Mouse (Mus musculus) liver, embryonic 13.5 days (tissue): ENCODE data around the gene Catip. TPM values are rescaled to one million over a fixed set of nuclear protein-coding genes. Genes with fewer than 3 reads are reported as not detected.

Source experiments
- ATAC-seq: fragments of 200-750 bp; cut with Nextera tagmentation; 2 replicates; pipeline ENCODE4 v1.8.0; 2017; ENCODE audit warnings: low read depth, mild to moderate bottlenecking, moderate number of reproducible peaks, moderate library complexity
- DNase-seq: peaks from one replicate; pipeline ENCODE4 v3.0.0; 2022
- H3K27ac ChIP-seq: fragments of 300-500 bp; sonication (generic); 2 replicates; pipeline ENCODE4 v1.5.1; 2015; ENCODE audit warnings: moderate library complexity, mild to moderate bottlenecking, inconsistent platforms
- H3K27me3 ChIP-seq: fragments of 300-500 bp; sonication (generic); 2 replicates; pipeline ENCODE4 v1.6.1; 2015; ENCODE audit warnings: mild to moderate bottlenecking, inconsistent platforms
- H3K36me3 ChIP-seq: fragments of 300-500 bp; sonication (generic); 2 replicates; pipeline ENCODE4 v1.6.1; 2015; ENCODE audit warnings: mild to moderate bottlenecking, inconsistent platforms
- H3K4me1 ChIP-seq: fragments of 300-500 bp; sonication (generic); replicated peaks from 2 replicates; pipeline ENCODE4 v1.6.1; 2015; ENCODE audit warnings: inconsistent platforms
- H3K4me2 ChIP-seq: fragments of 300-500 bp; sonication (generic); 2 replicates; pipeline ENCODE4 v1.6.1; 2015; ENCODE audit warnings: inconsistent platforms, mild to moderate bottlenecking, moderate library complexity
- H3K4me3 ChIP-seq: fragments of 300-500 bp; sonication (generic); replicated peaks from 2 replicates; pipeline ENCODE4 v1.5.1; 2015; ENCODE audit warnings: mild to moderate bottlenecking, inconsistent platforms
- H3K9ac ChIP-seq: fragments of 300-500 bp; sonication (generic); 2 replicates; pipeline ENCODE4 v1.6.1; 2015; ENCODE audit warnings: mild to moderate bottlenecking, inconsistent platforms
- H3K9me3 ChIP-seq: fragments of 300-500 bp; sonication (generic); replicated peaks from 2 replicates; pipeline ENCODE4 v1.6.1; 2016; ENCODE audit warnings: inconsistent platforms
- WGBS: fragments of 180-500 bp; shearing (Covaris S2); methylation state at CpG from one replicate; pipeline ENCODE4 v1.1.7; 2015; ENCODE audit not compliant: insufficient replicate concordance; 5-methylcytosine and 5-hydroxymethylcytosine counted together
- microRNA counts: library from miRNA; unstranded; fragments of <30 nt; microRNA quantifications from one replicate; lab custom pipeline; 2016
- microRNA-seq: library from miRNA; unstranded; fragments of <30 nt; microRNA quantifications from one replicate; pipeline ENCODE4, GENCODE M21; 2016
- polyA plus RNA-seq: library from polyadenylated mRNA; unstranded; fragments of >200 nt; fragmentation: Nextera tagmentation; extraction: Ambion mirVana; gene quantifications from 2 replicates; pipeline ENCODE4 v1.2.1, GENCODE M21; 2015

Catip gene
- polyA plus RNA-seq, 1 experiment from 2014 or later: 0.13 TPM

- Histone ChIP-seq H3K36me3 (no peaks in the 10 kb centered on the region), H3K27ac (no peak within 1 kb of the TSS), H3K9me3 (no peaks in the 10 kb centered on the region), H3K27me3 (0 out of 2 replicates have a peak, but pooled peaks cover 3% of the 10 kb centered on the region), H3K9ac (0 out of 2 replicates have a peak within 1 kb of the TSS, but pooled peaks have one; percentile 15), H3K4me2 (no peak within 1 kb of the TSS), H3K4me1 (peaks cover 14% of the 10 kb centered on the region), H3K4me3 (no peak within 1 kb of the TSS)
- no peak; the same call in 1 of the 2 replicates for ATAC-seq
- 48% methylated on average over 15 of the region's 15 CpGs for WGBS
- no peak for DNase-seq
These were observed 46.9 kb downstream of the Catip start, which contains the start of gene Vil1 for GRCm38 (mm10) chr1:74408589-74409504. Gene Vil1, plus strand, starts transcription at chr1:74409376.

- DNase-seq (no peak), ATAC-seq (no peak)
- Histone ChIP-seq H3K4me1 (peaks cover 26% of the 10 kb centered on the region), H3K27ac (no peak overlapping the region), H3K36me3 (no peaks in the 10 kb centered on the region), H3K27me3 (0 out of 2 replicates have a peak, but pooled peaks cover 3% of the 10 kb centered on the region), H3K4me2 (no peak overlapping the region), H3K9ac (no peak overlapping the region), H3K9me3 (peaks cover 10% of the 10 kb centered on the region; the same call in 1 of the 2 replicates), H3K4me3 (no peak overlapping the region)
- 30% methylated on average over 2 of the region's 2 CpGs for WGBS
These were observed 49.9 kb downstream of the Catip start for GRCm38 (mm10) chr1:74411753-74412325.

- Histone ChIP-seq H3K27me3 (0 out of 2 replicates have a peak, but pooled peaks cover 3% of the 10 kb centered on the region), H3K27ac (no peak overlapping the region), H3K4me2 (no peak overlapping the region), H3K4me3 (no peak overlapping the region), H3K36me3 (no peaks in the 10 kb centered on the region), H3K9me3 (peaks cover 10% of the 10 kb centered on the region; the same call in 1 of the 2 replicates), H3K9ac (no peak overlapping the region), H3K4me1 (peaks cover 26% of the 10 kb centered on the region)
- DNase-seq: no peak
- no peak for ATAC-seq
- WGBS: 64% methylated on average over 8 of the region's 8 CpGs
These were observed 50.8 kb downstream of the Catip start for GRCm38 (mm10) chr1:74412711-74413110.

- Histone ChIP-seq H3K4me1 (peaks cover 17% of the 10 kb centered on the region), H3K4me3 (no peak overlapping the region), H3K9me3 (peaks cover 10% of the 10 kb centered on the region; the same call in 1 of the 2 replicates), H3K36me3 (no peaks in the 10 kb centered on the region), H3K27me3 (0 out of 2 replicates have a peak, but pooled peaks cover 3% of the 10 kb centered on the region), H3K27ac (peak overlapping the region; percentile 40), H3K9ac (no peak overlapping the region), H3K4me2 (no peak overlapping the region)
- peak; percentile 81 for ATAC-seq
- WGBS: 30% methylated on average over 4 of the region's 4 CpGs
- DNase-seq: peak; percentile 32
These were observed 53.2 kb downstream of the Catip start for GRCm38 (mm10) chr1:74415143-74415542.

MicroRNAs encoded within 50 kb of the gene (microRNA counts, 519-probe panel; counts per million panel counts)
- 5,054 counts per million, percentile 53 among the panel's probes with 10 or more counts for microRNA mmu-miR-26b (lab: Ali Mortazavi, UCI)

Small RNAs within 50 kb of the gene (microRNA-seq; reads per million reads assigned to microRNA genes)
- gene Mir26b: 45,578 reads per million, percentile 99 among the genes with 10 or more reads in this experiment

Other genes with a start within 250 kb of the Catip start
- 11.3 and 11.7 TPM in 2 replicates for gene Tns1, start 237.7 kb upstream of the Catip start, polyA plus RNA-seq
- 0.10 TPM in 2 replicates for gene Rufy4, start 236.6 kb upstream of the Catip start, polyA plus RNA-seq
- 0.53 and 0.89 TPM in 2 replicates for gene Cxcr2, start 208.1 kb upstream of the Catip start, polyA plus RNA-seq
- not detected in 2 replicates for gene Cxcr1, start 167.5 kb upstream of the Catip start, polyA plus RNA-seq
- 226 and 264 TPM in 2 replicates for gene Arpc2, start 126.0 kb upstream of the Catip start, polyA plus RNA-seq
- gene Gpbar1, start 83.6 kb upstream of the Catip start, polyA plus RNA-seq: 0.64 and 0.75 TPM in 2 replicates
- gene Aamp, start 77.4 kb upstream of the Catip start, polyA plus RNA-seq: 104 and 107 TPM in 2 replicates
- gene Pnkd, start 77.2 kb upstream of the Catip start, polyA plus RNA-seq: 36.5 and 39.8 TPM in 2 replicates
- 15.9 and 18.0 TPM in 2 replicates for gene Tmbim1, start 56.5 kb upstream of the Catip start, polyA plus RNA-seq
- 9.6 and 10.0 TPM in 2 replicates for gene Slc11a1, start 13.1 kb downstream of the Catip start, polyA plus RNA-seq
- gene Ctdsp1, start 29.4 kb downstream of the Catip start, polyA plus RNA-seq: 33.1 and 35.6 TPM in 2 replicates
- 0.62 and 0.90 TPM in 2 replicates for gene Vil1, start 47.3 kb downstream of the Catip start, polyA plus RNA-seq
- 40.6 and 50.6 TPM in 2 replicates for gene Cnot9, start 143.9 kb downstream of the Catip start, polyA plus RNA-seq
- 0.02 and 0.22 TPM in 2 replicates for gene Plcd4, start 180.8 kb downstream of the Catip start, polyA plus RNA-seq
- gene Usp37, start 182.2 kb downstream of the Catip start, polyA plus RNA-seq: 13.6 and 16.6 TPM in 2 replicates
- 1.8 TPM in 2 replicates for gene Zfp142, start 226.1 kb downstream of the Catip start, polyA plus RNA-seq
- 13.8 and 14.3 TPM in 2 replicates for gene Bcs1l, start 226.2 kb downstream of the Catip start, polyA plus RNA-seq
- 12.9 and 13.7 TPM in 2 replicates for gene Rnf25, start 239.3 kb downstream of the Catip start, polyA plus RNA-seq
- gene Stk36, start 239.3 kb downstream of the Catip start, polyA plus RNA-seq: 0.50 and 0.58 TPM in 2 replicates